Mouse (Mus musculus) lung, embryonic 16.5 days (tissue): ENCODE results near the gene Slc19a2. TPM values are rescaled to one million over a fixed set of nuclear protein-coding genes. Genes with fewer than 3 reads are reported as not detected.
A peak's percentile ranks its signal among the peaks of the same experiment; 100 is the strongest.

Experiments
- ATAC-seq: fragments of 200-750 bp; cut with Nextera tagmentation; 2 replicates; pipeline ENCODE4 v1.8.0; 2017; ENCODE audit warnings: low read depth, mild to moderate bottlenecking, moderate library complexity
- H3K27ac ChIP-seq: fragments of 300-500 bp; sonication (generic); 2 replicates; pipeline ENCODE4 v1.5.1; 2014; ENCODE audit warnings: mild to moderate bottlenecking, control low read depth, low read length
- H3K27me3 ChIP-seq: fragments of 300-500 bp; sonication (generic); 2 replicates; pipeline ENCODE4 v1.6.1; 2014; ENCODE audit warnings: low read depth, low read length, mixed read lengths; ENCODE audit not compliant: control insufficient read depth, insufficient read depth
- H3K36me3 ChIP-seq: fragments of 300-500 bp; sonication (generic); 2 replicates; pipeline ENCODE4 v1.6.1; 2014; ENCODE audit warnings: low read length; ENCODE audit not compliant: control insufficient read depth, insufficient read depth
- H3K4me1 ChIP-seq: fragments of 300-500 bp; sonication (generic); replicated peaks from 2 replicates; pipeline ENCODE4 v1.6.1; 2014; ENCODE audit warnings: low read length, mixed read lengths; ENCODE audit not compliant: control insufficient read depth, insufficient read depth
- H3K4me2 ChIP-seq: fragments of 300-500 bp; sonication (generic); 2 replicates; pipeline ENCODE4 v1.6.1; 2014; ENCODE audit warnings: low read depth, low read length, control low read depth
- H3K4me3 ChIP-seq: fragments of 300-500 bp; sonication (generic); 2 replicates; pipeline ENCODE4 v1.5.1; 2014; ENCODE audit warnings: mild to moderate bottlenecking, low read length, control low read depth
- H3K9ac ChIP-seq: fragments of 300-500 bp; sonication (generic); 2 replicates; pipeline ENCODE4 v1.6.1; 2014; ENCODE audit warnings: low read length, control low read depth
- H3K9me3 ChIP-seq: fragments of 300-500 bp; sonication (generic); 2 replicates; pipeline ENCODE4 v1.6.1; 2016; ENCODE audit warnings: low read length; ENCODE audit not compliant: control insufficient read depth
- WGBS: fragments of 180-500 bp; shearing (Covaris S2); extraction: QIAGEN DNeasy Blood & Tissue Kit; methylation state at CpG from one replicate; pipeline ENCODE4 v1.1.7; 2014; 5-methylcytosine and 5-hydroxymethylcytosine counted together
- polyA plus RNA-seq: library from polyadenylated mRNA; unstranded; fragments of >200 nt; fragmentation: Nextera tagmentation; extraction: Ambion mirVana; gene quantifications from 2 replicates; pipeline ENCODE4 v1.2.1, GENCODE M21; 2015

Gene Slc19a2
- 7.2 and 7.3 TPM in 2 replicates for polyA plus RNA-seq

DNA sequence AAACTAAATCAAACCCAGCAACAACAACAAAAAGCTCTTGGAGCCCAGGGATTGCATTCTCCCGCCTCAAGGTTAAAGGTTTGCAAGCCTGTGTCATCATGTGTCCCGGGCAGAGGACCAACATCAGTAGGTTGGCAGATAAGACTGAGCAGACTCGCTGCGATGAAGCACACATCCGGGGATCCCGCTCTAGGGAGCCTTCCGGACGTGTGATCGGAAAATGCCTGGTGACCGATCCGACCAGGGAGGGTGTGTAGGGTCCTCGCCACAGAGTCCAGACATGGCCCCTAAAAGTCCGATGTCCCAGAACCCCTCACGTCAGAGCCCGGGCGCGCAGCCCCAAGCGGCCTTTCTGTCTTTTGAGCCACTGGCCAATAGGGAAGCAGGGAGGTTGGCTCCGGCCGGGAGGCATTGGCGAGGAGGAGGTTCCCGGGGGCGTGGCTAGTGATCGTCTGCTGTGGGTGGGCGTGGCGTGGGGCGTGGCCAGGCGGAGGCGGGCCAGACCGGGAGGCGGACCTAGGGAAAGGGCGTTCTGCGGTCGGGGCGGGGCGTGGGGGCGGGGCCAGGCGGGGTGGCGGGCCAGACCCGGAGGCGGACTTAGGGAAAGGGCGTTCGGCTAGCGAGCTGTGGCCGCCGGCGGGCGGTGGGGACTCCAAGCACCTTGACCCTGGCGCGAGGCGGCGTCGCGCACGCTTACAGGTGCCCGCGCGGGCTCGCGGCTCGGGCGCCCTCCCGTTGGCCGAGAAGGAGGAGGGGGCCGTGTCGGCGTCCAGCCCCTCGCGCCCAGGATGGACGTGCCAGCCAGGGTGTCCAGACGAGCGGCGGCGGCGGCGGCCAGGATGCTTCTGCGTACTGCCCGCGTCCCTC is at the start of gene Slc19a2:
Slc19a2 (plus strand) TSS at position 582 of the 867 bp plus-strand sequence.
- peak; percentile 96 for ATAC-seq
- H3K9ac ChIP-seq, result peak within 1 kb of the TSS; percentile 86

DNA sequence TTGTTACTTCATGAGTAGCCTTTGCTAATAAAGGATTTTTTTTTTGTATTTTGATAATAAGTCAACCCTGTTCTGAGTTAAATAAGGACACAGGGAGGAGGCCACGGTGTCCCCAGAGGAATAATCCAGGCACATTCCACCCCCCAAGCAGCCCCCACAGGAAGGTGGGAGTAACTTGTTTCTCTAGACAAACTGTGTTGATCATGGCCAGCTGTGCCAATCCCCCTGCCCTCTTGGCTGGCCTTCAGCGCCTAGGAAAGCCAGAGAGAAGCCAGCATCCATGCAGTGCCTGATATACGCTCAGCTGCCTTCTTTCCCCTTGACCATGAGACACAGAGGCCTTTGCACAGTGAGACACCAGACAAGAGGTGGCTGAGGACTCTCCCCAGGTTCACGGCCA is 49.3 kb upstream of the Slc19a2 start:
- Histone ChIP-seq H3K27me3 (no peaks in the 10 kb centered on the region), H3K9ac (no peak overlapping the region), H3K9me3 (no peaks in the 10 kb centered on the region), H3K36me3 (no peaks in the 10 kb centered on the region), H3K4me1 (no peaks in the 10 kb centered on the region), H3K27ac (no peak overlapping the region), H3K4me3 (no peak overlapping the region), H3K4me2 (no peak overlapping the region)
- WGBS, result 82% methylated on average over 4 of the region's 4 CpGs
- ATAC-seq, result no peak

More for the DNA sequence above, at the start of gene Slc19a2:
- no peaks in the 10 kb centered on the region for H3K36me3 ChIP-seq
- H3K4me2 ChIP-seq, result peak within 1 kb of the TSS; percentile 94
- peak within 1 kb of the TSS; percentile 83 for H3K4me3 ChIP-seq
- peak within 1 kb of the TSS; percentile 93 for H3K27ac ChIP-seq
- no peaks in the 10 kb centered on the region for H3K9me3 ChIP-seq
- peaks cover 19% of the 10 kb centered on the region for H3K4me1 ChIP-seq
- 0% methylated on average over 37 of the region's 79 CpGs for WGBS
- no peaks in the 10 kb centered on the region for H3K27me3 ChIP-seq

DNA sequence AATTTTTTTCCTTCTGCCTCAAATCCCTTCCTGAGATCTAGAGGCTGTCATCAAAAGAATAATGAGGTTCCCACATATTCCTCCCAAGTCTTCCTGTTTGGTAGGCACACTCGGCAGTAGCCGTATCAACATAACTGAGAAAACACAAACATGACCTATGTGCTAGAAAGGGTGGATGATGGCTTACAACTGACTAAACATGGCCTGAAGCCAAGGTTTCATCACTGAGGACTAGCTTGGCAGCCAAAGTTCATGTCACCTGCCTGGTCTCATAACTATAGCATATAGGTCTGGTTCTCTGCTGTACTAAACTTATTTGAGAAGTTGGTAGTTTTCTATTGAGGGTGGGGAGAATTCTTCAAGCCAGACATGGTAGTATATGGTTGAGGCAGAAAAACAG is 40.4 kb upstream of the Slc19a2 start:
- Histone ChIP-seq H3K9me3 (no peaks in the 10 kb centered on the region), H3K27me3 (no peaks in the 10 kb centered on the region), H3K27ac (no peak overlapping the region), H3K4me1 (no peaks in the 10 kb centered on the region), H3K4me3 (no peak overlapping the region), H3K4me2 (no peak overlapping the region), H3K9ac (no peak overlapping the region), H3K36me3 (no peaks in the 10 kb centered on the region)
- ATAC-seq, result no peak
- 37% methylated on average over 2 of the region's 2 CpGs for WGBS

DNA sequence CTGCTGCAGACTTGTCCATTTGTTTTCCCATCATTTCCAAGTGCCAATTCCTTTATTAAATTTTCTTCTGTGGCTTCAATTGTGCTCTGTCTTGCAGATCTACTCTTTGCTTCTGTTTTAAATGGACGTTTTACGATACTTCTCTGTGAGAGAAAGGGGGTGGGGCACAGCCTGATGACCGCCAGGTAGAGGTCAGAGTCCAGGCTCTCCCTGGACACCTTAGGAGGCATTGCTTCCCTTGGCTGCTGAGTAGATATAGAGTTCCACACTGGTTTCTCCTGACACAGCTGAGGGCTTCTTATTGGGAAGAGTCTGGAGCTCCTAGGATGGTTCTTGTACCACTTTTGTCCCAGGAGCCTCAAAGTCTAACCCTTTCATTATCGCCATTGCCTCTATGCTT is 37.9 kb upstream of the Slc19a2 start:
- Histone ChIP-seq H3K27ac (no peak overlapping the region), H3K4me1 (peaks cover 2% of the 10 kb centered on the region; the same call in 1 of the 2 replicates), H3K9ac (no peak overlapping the region), H3K4me3 (no peak overlapping the region), H3K27me3 (no peaks in the 10 kb centered on the region), H3K9me3 (no peaks in the 10 kb centered on the region), H3K36me3 (no peaks in the 10 kb centered on the region), H3K4me2 (no peak overlapping the region)
- no peak for ATAC-seq
- 86% methylated on average over 4 of the region's 4 CpGs for WGBS

DNA sequence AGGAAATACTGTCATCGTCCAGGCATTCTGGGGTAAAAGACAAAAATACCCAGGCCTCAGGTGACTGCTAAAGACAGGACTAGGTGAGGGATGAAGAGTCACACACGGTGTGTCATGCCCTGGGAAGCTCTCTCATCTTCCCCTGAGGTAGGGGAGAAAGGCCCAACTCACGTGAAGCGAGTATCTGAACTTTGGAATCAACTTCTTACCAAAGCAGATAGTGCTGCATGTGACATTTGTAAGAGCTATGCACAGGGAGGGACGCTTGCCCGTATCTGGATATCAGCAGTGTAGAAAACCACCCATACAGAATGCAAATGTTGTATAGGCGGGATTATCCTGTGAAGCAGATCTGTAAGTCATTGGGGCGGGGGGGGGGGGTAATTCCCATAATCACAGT is 36.2 kb upstream of the Slc19a2 start:
- Histone ChIP-seq H3K4me1 (peaks cover 5% of the 10 kb centered on the region; the same call in 1 of the 2 replicates), H3K9ac (no peak overlapping the region), H3K4me3 (no peak overlapping the region), H3K36me3 (no peaks in the 10 kb centered on the region), H3K27me3 (no peaks in the 10 kb centered on the region), H3K9me3 (no peaks in the 10 kb centered on the region), H3K27ac (no peak overlapping the region), H3K4me2 (no peak overlapping the region)
- 80% methylated on average over 8 of the region's 8 CpGs for WGBS
- no peak for ATAC-seq

DNA sequence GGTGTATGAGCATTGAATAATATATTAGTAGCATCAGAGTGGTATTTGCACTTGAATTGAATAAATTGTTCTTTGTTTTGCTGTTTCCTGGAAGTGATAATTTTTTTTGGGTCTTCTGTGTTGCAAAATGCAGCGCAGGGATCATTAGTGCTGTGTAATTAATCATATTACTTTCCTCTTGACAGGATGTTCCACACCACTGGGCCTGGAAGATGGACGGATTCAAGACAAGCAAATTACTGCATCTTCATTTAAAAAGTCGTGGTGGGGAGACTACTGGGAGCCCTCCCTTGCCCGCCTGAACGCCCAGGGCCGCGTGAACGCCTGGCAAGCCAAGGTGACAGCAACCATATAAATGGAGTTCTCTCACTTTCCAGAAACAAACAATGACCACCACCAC is 34.7 kb upstream of the Slc19a2 start:
- H3K9me3 ChIP-seq, result no peaks in the 10 kb centered on the region
- H3K9ac ChIP-seq, result no peak overlapping the region
- no peak overlapping the region for H3K4me2 ChIP-seq
- ATAC-seq, result no peak
- no peak overlapping the region for H3K4me3 ChIP-seq
- no peaks in the 10 kb centered on the region for H3K27me3 ChIP-seq
- H3K4me1 ChIP-seq, result peaks cover 12% of the 10 kb centered on the region; the same call in 1 of the 2 replicates
- no peaks in the 10 kb centered on the region for H3K36me3 ChIP-seq
- WGBS, result 58% methylated on average over 8 of the region's 8 CpGs
- no peak overlapping the region for H3K27ac ChIP-seq

DNA sequence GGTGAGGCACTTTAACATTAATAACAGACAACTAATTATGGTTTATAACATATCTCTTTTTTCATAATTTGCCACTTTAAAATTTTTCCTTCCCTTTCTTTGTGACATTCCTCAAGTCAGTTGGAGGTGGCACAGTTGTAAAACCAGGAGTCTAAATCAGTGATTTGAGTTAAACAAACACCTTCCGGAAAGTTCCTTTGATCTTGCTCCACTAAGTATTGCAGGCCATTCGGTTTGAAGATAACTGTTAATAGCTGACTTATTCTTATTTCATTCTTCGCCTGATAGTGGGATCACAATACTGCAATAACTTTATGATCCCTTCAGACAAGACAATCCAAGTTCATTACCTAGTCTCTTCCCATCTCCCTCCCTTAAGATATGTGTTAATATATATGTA is 33.7 kb upstream of the Slc19a2 start:
- Histone ChIP-seq H3K27me3 (no peaks in the 10 kb centered on the region), H3K27ac (no peak overlapping the region), H3K4me3 (no peak overlapping the region), H3K4me1 (peaks cover 12% of the 10 kb centered on the region; the same call in 1 of the 2 replicates), H3K4me2 (no peak overlapping the region), H3K36me3 (no peaks in the 10 kb centered on the region), H3K9ac (no peak overlapping the region), H3K9me3 (no peaks in the 10 kb centered on the region)
- WGBS, result 21% methylated on average over 3 of the region's 3 CpGs
- ATAC-seq, result peak; percentile 15; the same call in 1 of the 2 replicates

DNA sequence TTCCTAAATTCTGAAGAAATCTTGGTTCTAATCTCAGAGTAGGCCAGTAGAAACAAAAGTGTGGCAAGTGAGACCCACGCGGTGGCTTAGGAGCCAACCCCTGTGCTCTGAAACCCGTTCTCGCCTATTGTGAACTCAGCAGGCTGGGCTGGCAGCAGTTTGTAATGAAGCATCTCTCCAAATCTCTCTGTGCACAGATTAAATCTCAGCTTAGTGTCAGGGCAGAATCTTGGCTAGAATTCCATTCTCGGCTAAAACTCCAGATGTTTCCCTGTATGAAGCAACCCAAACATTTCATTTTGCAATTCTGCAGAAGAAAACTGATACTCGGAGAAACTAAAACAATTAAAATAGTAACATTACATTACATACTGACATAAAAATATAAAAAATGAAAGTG is 33.3 kb upstream of the Slc19a2 start:
- Histone ChIP-seq H3K4me1 (peaks cover 12% of the 10 kb centered on the region; the same call in 1 of the 2 replicates), H3K36me3 (no peaks in the 10 kb centered on the region), H3K9me3 (no peaks in the 10 kb centered on the region), H3K27me3 (no peaks in the 10 kb centered on the region), H3K4me2 (no peak overlapping the region), H3K4me3 (no peak overlapping the region), H3K9ac (no peak overlapping the region), H3K27ac (no peak overlapping the region)
- WGBS, result 35% methylated on average over 6 of the region's 6 CpGs
- ATAC-seq, result peak; percentile 59; the same call in 1 of the 2 replicates

DNA sequence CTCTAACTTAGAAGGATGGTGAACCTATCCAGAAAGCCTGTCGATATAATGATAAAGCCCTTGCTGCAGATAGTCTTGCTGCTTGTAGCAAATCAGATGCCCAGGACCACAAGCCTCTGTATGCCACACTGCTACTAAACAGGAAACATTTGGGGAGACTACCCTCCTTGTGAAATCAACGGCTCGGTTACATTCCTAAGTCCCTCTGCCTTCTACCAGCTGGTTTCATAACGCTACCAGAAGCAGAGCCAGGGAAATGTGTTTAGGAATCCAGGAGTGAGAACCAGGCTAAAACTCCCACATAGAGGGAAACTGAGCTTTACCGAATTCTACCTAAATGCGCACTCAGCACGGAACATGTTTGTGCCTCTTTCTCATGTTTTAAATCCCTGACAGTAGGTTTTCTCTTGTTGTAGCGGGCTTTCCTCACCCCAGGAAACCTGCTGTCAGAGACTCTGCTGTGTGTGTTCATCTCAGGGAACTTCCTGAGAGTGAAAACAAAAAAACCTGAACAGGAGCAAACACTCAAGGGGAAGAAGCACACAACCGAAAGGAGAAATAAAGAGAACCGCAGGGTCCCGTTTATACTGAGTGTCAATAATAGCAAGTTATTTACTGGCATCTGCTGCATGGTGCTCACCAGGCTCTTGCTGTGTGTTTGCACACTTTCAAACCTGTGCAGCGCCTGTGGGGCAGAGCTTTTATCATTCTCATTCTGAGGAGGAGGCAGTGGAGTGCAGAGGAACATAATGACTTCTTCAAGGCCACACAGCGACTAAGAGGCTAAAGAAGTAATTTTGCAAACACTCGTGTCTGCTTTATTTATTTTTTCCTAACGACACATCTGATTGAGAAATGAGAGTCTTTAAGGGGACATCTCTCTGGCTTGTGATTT is 30.8 kb upstream of the Slc19a2 start:
- H3K4me2 ChIP-seq, result peak overlapping the region; percentile 10; the same call in 1 of the 2 replicates
- no peak overlapping the region for H3K4me3 ChIP-seq

More for the DNA sequence above, 30.8 kb upstream of the Slc19a2 start:
- Histone ChIP-seq H3K9ac (no peak overlapping the region), H3K27ac (no peak overlapping the region), H3K27me3 (no peaks in the 10 kb centered on the region; the same call in 1 of the 2 replicates), H3K9me3 (no peaks in the 10 kb centered on the region), H3K4me1 (peaks cover 12% of the 10 kb centered on the region; the same call in 1 of the 2 replicates), H3K36me3 (no peaks in the 10 kb centered on the region)
- WGBS, result 17% methylated on average over 15 of the region's 15 CpGs
- ATAC-seq, result no peak
